Mouse (Mus musculus) heart, embryonic 10.5 days (tissue): ENCODE results near the gene Zfp575. TPM values are rescaled to one million over a fixed set of nuclear protein-coding genes. Genes with fewer than 3 reads are reported as not detected.
A peak's percentile ranks its signal among the peaks of the same experiment; 100 is the strongest.

Source experiments
- DNase-seq: peaks from one replicate; pipeline ENCODE4 v3.0.0-alpha.2; 2017; ENCODE audit warnings: low spot score
- H3K27ac ChIP-seq: fragments of 300-500 bp; sonication (generic); 2 replicates; pipeline ENCODE4 v1.5.1; 2016; ENCODE audit warnings: mild to moderate bottlenecking
- H3K27me3 ChIP-seq: fragments of 300-500 bp; sonication (generic); 2 replicates; pipeline ENCODE4 v1.6.1; 2016; ENCODE audit warnings: mild to moderate bottlenecking; ENCODE audit not compliant: poor library complexity, insufficient read depth, severe bottlenecking
- H3K36me3 ChIP-seq: fragments of 300-500 bp; sonication (generic); 2 replicates; pipeline ENCODE4 v1.6.1; 2016; ENCODE audit warnings: mild to moderate bottlenecking, moderate library complexity
- H3K4me1 ChIP-seq: fragments of 300-500 bp; sonication (generic); 2 replicates; pipeline ENCODE4 v1.6.1; 2016; ENCODE audit warnings: mild to moderate bottlenecking
- H3K4me3 ChIP-seq: fragments of 300-500 bp; sonication (generic); 2 replicates; pipeline ENCODE4 v1.5.1; 2016; ENCODE audit warnings: mild to moderate bottlenecking, moderate library complexity
- H3K9me3 ChIP-seq: fragments of 300-500 bp; sonication (generic); 2 replicates; pipeline ENCODE4 v1.6.1; 2016; ENCODE audit warnings: mild to moderate bottlenecking, moderate library complexity
- WGBS: fragments of 180-500 bp; shearing (Covaris S2); methylation state at CpG from one replicate; pipeline ENCODE4 v1.1.7; 2016; 5-methylcytosine and 5-hydroxymethylcytosine counted together
- polyA plus RNA-seq: library from polyadenylated mRNA; unstranded; fragments of >200 nt; fragmentation: Nextera tagmentation; extraction: Ambion mirVana; gene quantifications from 2 replicates; pipeline ENCODE4 v1.2.1, GENCODE M21; 2016

The Zfp575 gene
- polyA plus RNA-seq, 1 experiment from 2014 or later, result 1.3 TPM

GRCm38 (mm10) chr7:24546068-24546614, 41.3 kb downstream of the Zfp575 start, which contains the start of the genes Pinlyp and Xrcc1:
Pinlyp (minus strand) TSS chr7:24546118.
Xrcc1 (plus strand) TSS chr7:24546289.
- no peak for DNase-seq

GRCm38 (mm10) chr7:24544506-24544905, 42.9 kb downstream of the Zfp575 start:
- Histone ChIP-seq H3K4me3 (no peak overlapping the region), H3K4me1 (peaks cover 16% of the 10 kb centered on the region), H3K27me3 (no peaks in the 10 kb centered on the region), H3K27ac (no peak overlapping the region), H3K36me3 (peaks cover 13% of the 10 kb centered on the region), H3K9me3 (no peaks in the 10 kb centered on the region)
- 76% methylated on average over 2 of the region's 2 CpGs for WGBS
- no peak for DNase-seq

More at GRCm38 (mm10) chr7:24546068-24546614, 41.3 kb downstream of the Zfp575 start, which contains the start of the genes Pinlyp and Xrcc1:
- peak within 1 kb of the TSS; percentile 88 for H3K4me3 ChIP-seq
- 31% methylated on average over 13 of the region's 13 CpGs for WGBS
- peaks cover 29% of the 10 kb centered on the region for H3K36me3 ChIP-seq
- H3K27ac ChIP-seq, result peak within 1 kb of the TSS; percentile 89
- H3K4me1 ChIP-seq, result peaks cover 16% of the 10 kb centered on the region
- no peaks in the 10 kb centered on the region for H3K27me3 ChIP-seq
- H3K9me3 ChIP-seq, result no peaks in the 10 kb centered on the region

- Histone ChIP-seq H3K4me1 (no peaks in the 10 kb centered on the region), H3K27ac (no peak overlapping the region), H3K9me3 (no peaks in the 10 kb centered on the region), H3K36me3 (peaks cover 13% of the 10 kb centered on the region; the same call in 1 of the 2 replicates), H3K27me3 (peaks cover 11% of the 10 kb centered on the region), H3K4me3 (no peak overlapping the region)
- no peak for DNase-seq
- 88% methylated on average over 4 of the region's 4 CpGs for WGBS
Measured at GRCm38 (mm10) chr7:24539686-24540085, 47.8 kb downstream of the Zfp575 start.

- H3K27ac ChIP-seq, result no peak overlapping the region
- H3K9me3 ChIP-seq, result no peaks in the 10 kb centered on the region
- no peak for DNase-seq
- WGBS, result 74% methylated on average over 5 of the region's 5 CpGs
- H3K4me1 ChIP-seq, result peaks cover 7% of the 10 kb centered on the region
- peaks cover 21% of the 10 kb centered on the region for H3K27me3 ChIP-seq
- peaks cover 19% of the 10 kb centered on the region for H3K36me3 ChIP-seq
- H3K4me3 ChIP-seq, result no peak overlapping the region
Measured at GRCm38 (mm10) chr7:24538701-24539100, 48.7 kb downstream of the Zfp575 start.

- peaks cover 25% of the 10 kb centered on the region for H3K36me3 ChIP-seq
- peaks cover 12% of the 10 kb centered on the region for H3K4me1 ChIP-seq
- no peaks in the 10 kb centered on the region for H3K9me3 ChIP-seq
- 50% methylated on average over 5 of the region's 5 CpGs for WGBS
- no peak overlapping the region for H3K27ac ChIP-seq
- H3K27me3 ChIP-seq, result peaks cover 26% of the 10 kb centered on the region
- H3K4me3 ChIP-seq, result no peak overlapping the region
- no peak for DNase-seq
Measured at GRCm38 (mm10) chr7:24538154-24538553, 49.3 kb downstream of the Zfp575 start.

GRCm38 (mm10) chr7:24537591-24537990, 49.9 kb downstream of the Zfp575 start:
- Histone ChIP-seq H3K27me3 (peaks cover 30% of the 10 kb centered on the region), H3K9me3 (no peaks in the 10 kb centered on the region), H3K27ac (no peak overlapping the region), H3K36me3 (peaks cover 28% of the 10 kb centered on the region), H3K4me3 (no peak overlapping the region), H3K4me1 (peaks cover 13% of the 10 kb centered on the region)
- WGBS, result 76% methylated on average over 5 of the region's 5 CpGs
- DNase-seq, result no peak

GRCm38 (mm10) chr7:24537081-24537480, 50.4 kb downstream of the Zfp575 start:
- H3K4me1 ChIP-seq, result peaks cover 13% of the 10 kb centered on the region
- WGBS, result 88% methylated on average over 4 of the region's 4 CpGs
- peaks cover 30% of the 10 kb centered on the region for H3K27me3 ChIP-seq
- DNase-seq, result no peak
- H3K9me3 ChIP-seq, result no peaks in the 10 kb centered on the region
- H3K27ac ChIP-seq, result no peak overlapping the region
- no peak overlapping the region for H3K4me3 ChIP-seq
- peaks cover 29% of the 10 kb centered on the region for H3K36me3 ChIP-seq

GRCm38 (mm10) chr7:24534301-24534700, 53.1 kb downstream of the Zfp575 start:
- DNase-seq, result no peak
- peaks cover 29% of the 10 kb centered on the region for H3K36me3 ChIP-seq
- H3K4me1 ChIP-seq, result peaks cover 21% of the 10 kb centered on the region
- H3K27me3 ChIP-seq, result peaks cover 30% of the 10 kb centered on the region
- WGBS, result 24% methylated on average over 19 of the region's 19 CpGs
- 0 out of 2 replicates have a peak overlapping the region, but pooled peaks have one; percentile 33 for H3K27ac ChIP-seq
- no peaks in the 10 kb centered on the region for H3K9me3 ChIP-seq
- peak overlapping the region; percentile 50 for H3K4me3 ChIP-seq

Other genes with a start within 250 kb of the Zfp575 start
- not detected in 2 replicates for gene Lypd5, start 238.4 kb downstream of the Zfp575 start, polyA plus RNA-seq
- 11.7 and 14.2 TPM in 2 replicates for gene Kcnn4, start 217.4 kb downstream of the Zfp575 start, polyA plus RNA-seq
- gene Smg9, start 188.0 kb downstream of the Zfp575 start, polyA plus RNA-seq, result 25.4 and 27.7 TPM in 2 replicates
- gene Irgc1, start 135.3 kb downstream of the Zfp575 start, polyA plus RNA-seq, result 0.16 TPM in 1 of 2 replicates, not detected in the other
- gene Plaur, start 125.2 kb downstream of the Zfp575 start, polyA plus RNA-seq, result 4.3 and 7.3 TPM in 2 replicates
- gene Cadm4, start 105.6 kb downstream of the Zfp575 start, polyA plus RNA-seq, result 0.54 and 0.63 TPM in 2 replicates
- gene Zfp428, start 80.6 kb downstream of the Zfp575 start, polyA plus RNA-seq, result 41.9 and 61.3 TPM in 2 replicates
- gene AC161166.1, start 75.2 kb downstream of the Zfp575 start, polyA plus RNA-seq, result 0.46 and 0.49 TPM in 2 replicates
- 5.3 and 5.7 TPM in 2 replicates for gene Irgq, start 57.0 kb downstream of the Zfp575 start, polyA plus RNA-seq
- 0.21 TPM in 1 of 2 replicates, not detected in the other for gene Pinlyp, start 41.5 kb downstream of the Zfp575 start, polyA plus RNA-seq
- 103 and 106 TPM in 2 replicates for gene Xrcc1, start 41.4 kb downstream of the Zfp575 start, polyA plus RNA-seq
- 20.0 and 20.7 TPM in 2 replicates for gene Ethe1, start 98 bp downstream of the Zfp575 start, polyA plus RNA-seq
- gene Phldb3, start 23.1 kb upstream of the Zfp575 start, polyA plus RNA-seq, result not detected in 2 replicates
- gene Lypd3, start 48.9 kb upstream of the Zfp575 start, polyA plus RNA-seq, result 0.18 and 0.22 TPM in 2 replicates
- gene Tex101, start 89.0 kb upstream of the Zfp575 start, polyA plus RNA-seq, result not detected in 2 replicates
- gene BC049730, start 121.6 kb upstream of the Zfp575 start, polyA plus RNA-seq, result not detected in 2 replicates
- not detected in 2 replicates for gene Gm4763, start 139.3 kb upstream of the Zfp575 start, polyA plus RNA-seq
- gene Cd177, start 172.7 kb upstream of the Zfp575 start, polyA plus RNA-seq, result not detected in 2 replicates
- gene Ceacam10, start 189.6 kb upstream of the Zfp575 start, polyA plus RNA-seq, result not detected in 2 replicates